Mouse (Mus musculus): ENCODE measurements at regions not wholly inside any gene's neighbourhood (a gene's known extent, or its start where the extent isn't known, plus 50 kb on each side); places are given as distances from the start of the nearest gene placed in this dataset.

- no peak for ATAC-seq
- Histone ChIP-seq H3K4me2 (ENCODE audit: low read depth, low read length) (no peak overlapping the region), H3K4me1 (ENCODE audit: insufficient read depth, low read length) (no peaks in the 10 kb centered on the region), H3K27ac (no peak overlapping the region), H3K4me3 (ENCODE audit: low read length) (no peak overlapping the region), H3K9ac (replicated peaks; ENCODE audit: low read length) (0 out of 2 replicates have a peak overlapping the region, but pooled peaks have one; percentile 21), H3K9me3 (ENCODE audit: low read length) (no peaks in the 10 kb centered on the region), H3K36me3 (ENCODE audit: insufficient read depth, low read length) (no peaks in the 10 kb centered on the region), H3K27me3 (ENCODE audit: insufficient read depth, low read length) (no peaks in the 10 kb centered on the region)
- DNase-seq (ENCODE audit: low spot score): peak; percentile 23
- TF ChIP-seq CTCF (IDR thresholded peaks at IDR 0.05; ENCODE audit: low read depth): no peak
- WGBS: 57% methylated on average over 14 of the region's 14 CpGs
These were observed 89.7 kb upstream of the Castor2 start for GRCm38 (mm10) chr5:134009843-134010242.

GRCm38 (mm10) chr5:134007127-134007771 lies 92.3 kb upstream of the Castor2 start:
- no peak overlapping the region for H3K4me2 ChIP-seq (ENCODE audit: low read depth, low read length)
- no peak overlapping the region for H3K4me3 ChIP-seq (ENCODE audit: low read length)
- WGBS: 19% methylated on average over 3 of the region's 3 CpGs
- H3K27me3 ChIP-seq (ENCODE audit: insufficient read depth, low read length): no peaks in the 10 kb centered on the region
- TF ChIP-seq CTCF (IDR thresholded peaks at IDR 0.05; ENCODE audit: low read depth): no peak
- H3K9ac ChIP-seq (replicated peaks; ENCODE audit: low read length): no peak overlapping the region
- H3K4me1 ChIP-seq (ENCODE audit: insufficient read depth, low read length): no peaks in the 10 kb centered on the region
- no peaks in the 10 kb centered on the region for H3K9me3 ChIP-seq (ENCODE audit: low read length)
- no peak overlapping the region for H3K27ac ChIP-seq
- peak; percentile 68 for ATAC-seq
- DNase-seq (ENCODE audit: low spot score): no peak
- H3K36me3 ChIP-seq (ENCODE audit: insufficient read depth, low read length): no peaks in the 10 kb centered on the region

- no peaks in the 10 kb centered on the region for H3K4me1 ChIP-seq (ENCODE audit: insufficient read depth, low read length)
- peak; percentile 97 for DNase-seq (ENCODE audit: low spot score)
- H3K9me3 ChIP-seq (ENCODE audit: low read length): no peaks in the 10 kb centered on the region
- no peaks in the 10 kb centered on the region for H3K27me3 ChIP-seq (ENCODE audit: insufficient read depth, low read length)
- peak overlapping the region; percentile 49 for H3K4me2 ChIP-seq (ENCODE audit: low read depth, low read length)
- ATAC-seq: peak; percentile 84
- peak; percentile 98 for TF ChIP-seq CTCF (IDR thresholded peaks at IDR 0.05; ENCODE audit: low read depth)
- 4% methylated on average over 14 of the region's 14 CpGs for WGBS
- no peaks in the 10 kb centered on the region for H3K36me3 ChIP-seq (ENCODE audit: insufficient read depth, low read length)
- no peak overlapping the region for H3K27ac ChIP-seq
- H3K9ac ChIP-seq (replicated peaks; ENCODE audit: low read length): no peak overlapping the region
- no peak overlapping the region for H3K4me3 ChIP-seq (ENCODE audit: low read length)
These were observed 92.9 kb upstream of the Castor2 start for GRCm38 (mm10) chr5:134006470-134007126.

- H3K27me3 ChIP-seq (ENCODE audit: insufficient read depth, low read length): no peaks in the 10 kb centered on the region
- ATAC-seq: no peak
- no peak overlapping the region for H3K9ac ChIP-seq (replicated peaks; ENCODE audit: low read length)
- no peak overlapping the region for H3K4me3 ChIP-seq (ENCODE audit: low read length)
- WGBS: 45% methylated on average over 3 of the region's 3 CpGs
- no peak overlapping the region for H3K4me2 ChIP-seq (ENCODE audit: low read depth, low read length)
- no peak overlapping the region for H3K27ac ChIP-seq
- no peaks in the 10 kb centered on the region for H3K4me1 ChIP-seq (ENCODE audit: insufficient read depth, low read length)
- TF ChIP-seq CTCF (IDR thresholded peaks at IDR 0.05; ENCODE audit: low read depth): no peak
- no peaks in the 10 kb centered on the region for H3K36me3 ChIP-seq (ENCODE audit: insufficient read depth, low read length)
- DNase-seq (ENCODE audit: low spot score): no peak
- no peaks in the 10 kb centered on the region for H3K9me3 ChIP-seq (ENCODE audit: low read length)
These were observed 93.5 kb upstream of the Castor2 start for GRCm38 (mm10) chr5:134006001-134006400.

DNA sequence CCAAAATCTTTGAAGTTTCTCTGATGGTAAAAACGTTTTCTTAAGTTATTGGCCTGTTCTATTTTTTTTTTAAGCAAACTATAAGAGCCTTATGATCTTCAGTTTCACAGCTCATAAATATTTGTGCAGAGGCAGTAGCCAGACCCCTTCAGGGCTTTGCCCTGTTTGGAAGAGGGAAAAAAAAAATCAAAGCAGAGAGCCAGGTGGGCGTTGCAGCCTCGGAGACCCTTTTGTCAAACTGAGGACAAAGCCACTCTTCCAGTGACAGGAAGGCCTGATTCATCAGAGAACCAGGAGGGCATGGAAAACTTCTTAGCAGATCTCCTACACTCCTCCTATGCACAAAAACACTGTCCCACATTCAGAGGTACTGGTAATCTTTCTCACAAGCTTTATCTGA lies 99.4 kb upstream of the Castor2 start:
- WGBS: 10% methylated on average over 3 of the region's 3 CpGs
- Histone ChIP-seq H3K4me2 (ENCODE audit: low read depth, low read length) (no peak overlapping the region), H3K27me3 (ENCODE audit: insufficient read depth, low read length) (no peaks in the 10 kb centered on the region), H3K9me3 (ENCODE audit: low read length) (no peaks in the 10 kb centered on the region), H3K4me1 (ENCODE audit: insufficient read depth, low read length) (no peaks in the 10 kb centered on the region), H3K4me3 (ENCODE audit: low read length) (no peak overlapping the region), H3K9ac (replicated peaks; ENCODE audit: low read length) (no peak overlapping the region), H3K27ac (no peak overlapping the region), H3K36me3 (ENCODE audit: insufficient read depth, low read length) (no peaks in the 10 kb centered on the region)
- ATAC-seq: no peak
- no peak for TF ChIP-seq CTCF (IDR thresholded peaks at IDR 0.05; ENCODE audit: low read depth)
- DNase-seq (ENCODE audit: low spot score): no peak

- DNase-seq (ENCODE audit: low spot score): peak; percentile 29
- Histone ChIP-seq H3K27ac (no peak overlapping the region), H3K4me1 (ENCODE audit: insufficient read depth, low read length) (no peaks in the 10 kb centered on the region), H3K36me3 (ENCODE audit: insufficient read depth, low read length) (no peaks in the 10 kb centered on the region), H3K4me2 (ENCODE audit: low read depth, low read length) (no peak overlapping the region), H3K4me3 (ENCODE audit: low read length) (no peak overlapping the region), H3K9me3 (ENCODE audit: low read length) (no peaks in the 10 kb centered on the region), H3K9ac (replicated peaks; ENCODE audit: low read length) (no peak overlapping the region), H3K27me3 (ENCODE audit: insufficient read depth, low read length) (no peaks in the 10 kb centered on the region)
- ATAC-seq: no peak
- TF ChIP-seq CTCF (IDR thresholded peaks at IDR 0.05; ENCODE audit: low read depth): no peak
- 18% methylated on average over 5 of the region's 5 CpGs for WGBS
These were observed 99.8 kb upstream of the Castor2 start for GRCm38 (mm10) chr5:133999698-134000097.

- Histone ChIP-seq H3K4me2 (ENCODE audit: low read depth, low read length) (no peak overlapping the region), H3K27me3 (ENCODE audit: insufficient read depth, low read length) (no peaks in the 10 kb centered on the region), H3K4me1 (ENCODE audit: insufficient read depth, low read length) (no peaks in the 10 kb centered on the region), H3K9ac (replicated peaks; ENCODE audit: low read length) (no peak overlapping the region), H3K27ac (no peak overlapping the region), H3K9me3 (ENCODE audit: low read length) (no peaks in the 10 kb centered on the region), H3K4me3 (ENCODE audit: low read length) (no peak overlapping the region), H3K36me3 (ENCODE audit: insufficient read depth, low read length) (no peaks in the 10 kb centered on the region)
- DNase-seq (ENCODE audit: low spot score): no peak
- TF ChIP-seq CTCF (IDR thresholded peaks at IDR 0.05; ENCODE audit: low read depth): no peak
- whole genome bisulfite sequencing: 35% methylated on average over 2 of the region's 2 CpGs
- no peak for ATAC-seq
These were observed 107.5 kb upstream of the Castor2 start for GRCm38 (mm10) chr5:133991994-133992393.
